Mouse (Mus musculus): Measurements from ENCODE around the gene Sema3f.

Sema3f gene

GRCm38 (mm10) chr9:107709697-107710483 lies at the start of gene Sema3f:
Sema3f (minus strand) TSS chr9:107710475.
- peak; percentile 57 for DNase-seq (ENCODE audit: low spot score)

DNA sequence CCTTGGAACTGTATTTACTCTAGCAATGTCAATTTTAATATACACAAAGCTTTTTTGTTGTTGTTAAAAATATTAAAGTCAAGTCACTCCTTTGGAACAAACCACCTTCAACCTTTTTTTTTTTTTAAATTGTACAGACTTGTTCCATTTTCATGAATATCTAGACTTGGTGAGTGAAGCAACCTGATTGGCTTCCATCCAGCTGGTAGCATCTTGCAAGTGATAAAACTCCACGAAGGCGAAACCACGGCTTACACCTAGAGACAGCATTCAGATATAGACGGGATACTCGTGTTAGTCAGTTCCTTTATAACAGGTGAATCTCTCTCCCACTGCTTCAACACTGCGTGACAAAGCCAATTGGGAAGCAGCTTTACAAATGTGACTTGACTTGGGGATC lies 49.3 kb upstream of the Sema3f start:
- DNase-seq (ENCODE audit: low spot score) = no peak

- no peak for DNase-seq (ENCODE audit: low spot score)
Observed at GRCm38 (mm10) chr9:107750378-107750777, 40.1 kb upstream of the Sema3f start.

- no peak for DNase-seq (ENCODE audit: low spot score)
Observed at GRCm38 (mm10) chr9:107748063-107748462, 37.8 kb upstream of the Sema3f start.

- DNase-seq (ENCODE audit: low spot score) = no peak
Observed at GRCm38 (mm10) chr9:107747310-107747709, 37.0 kb upstream of the Sema3f start.

GRCm38 (mm10) chr9:107746679-107747078 lies 36.4 kb upstream of the Sema3f start:
- DNase-seq (ENCODE audit: low spot score) = no peak

DNA sequence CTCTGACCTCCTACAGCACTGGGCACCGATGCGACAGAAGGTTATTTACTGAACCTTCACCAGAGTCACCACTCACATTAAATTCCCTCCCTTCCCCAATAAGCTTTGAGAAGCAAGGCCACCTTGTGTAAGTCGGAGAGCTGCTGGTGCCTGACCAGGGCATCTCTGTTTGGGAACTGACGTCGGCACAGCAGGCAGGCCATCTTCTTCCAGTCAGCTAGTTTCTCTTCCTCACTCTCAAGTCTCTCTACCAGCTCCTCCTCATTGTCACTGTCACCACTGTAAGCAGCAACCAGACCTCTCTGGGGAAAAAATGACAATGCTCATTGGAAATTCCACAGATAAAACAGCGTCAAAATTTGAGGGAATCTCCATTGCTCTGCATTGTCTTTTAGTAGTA lies 33.8 kb upstream of the Sema3f start:
- DNase-seq (ENCODE audit: low spot score) = no peak

DNA sequence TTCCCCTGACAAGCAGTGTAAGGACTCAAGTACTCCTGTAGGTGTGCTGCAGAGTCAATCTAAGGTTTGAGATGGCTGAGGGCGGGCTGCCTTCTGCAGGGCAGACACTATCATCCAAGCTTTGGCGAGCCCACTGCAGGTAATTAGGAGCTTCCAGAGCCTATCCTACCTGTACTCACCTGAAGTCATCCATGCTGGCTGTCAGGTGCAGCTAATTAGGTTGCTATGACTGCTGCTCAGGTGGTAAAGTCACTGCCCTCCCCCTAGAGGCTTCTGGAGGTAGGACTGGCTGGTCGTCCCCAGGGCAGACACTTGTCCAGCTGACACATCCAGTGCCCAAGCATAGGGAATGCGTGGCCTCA lies 28.5 kb upstream of the Sema3f start:
- peak; percentile 30 for DNase-seq (ENCODE audit: low spot score)

- peak; percentile 76 for DNase-seq (ENCODE audit: low spot score)
Observed at GRCm38 (mm10) chr9:107738020-107738840, 28.0 kb upstream of the Sema3f start.

DNA sequence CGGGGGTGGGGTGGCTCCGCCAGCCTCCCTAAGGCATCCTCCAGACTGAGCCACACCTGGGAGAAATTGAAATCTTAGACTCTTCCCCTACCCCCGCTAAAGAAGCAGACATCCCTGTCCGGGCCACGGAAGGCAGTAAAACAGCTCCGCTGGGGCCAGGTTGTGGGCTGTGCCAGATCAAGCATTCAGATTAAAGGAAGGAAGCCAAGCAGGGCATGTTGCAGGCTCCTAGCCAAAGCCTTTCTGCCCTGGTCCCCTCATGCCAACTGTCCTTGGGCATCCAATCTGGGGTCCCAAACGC lies 25.9 kb upstream of the Sema3f start:
- DNase-seq (ENCODE audit: low spot score) = peak; percentile 49

GRCm38 (mm10) chr9:107735356-107736184 lies 25.3 kb upstream of the Sema3f start:
- DNase-seq (ENCODE audit: low spot score) = no peak

GRCm38 (mm10) chr9:107734567-107734971 lies 24.3 kb upstream of the Sema3f start:
- no peak for DNase-seq (ENCODE audit: low spot score)

DNA sequence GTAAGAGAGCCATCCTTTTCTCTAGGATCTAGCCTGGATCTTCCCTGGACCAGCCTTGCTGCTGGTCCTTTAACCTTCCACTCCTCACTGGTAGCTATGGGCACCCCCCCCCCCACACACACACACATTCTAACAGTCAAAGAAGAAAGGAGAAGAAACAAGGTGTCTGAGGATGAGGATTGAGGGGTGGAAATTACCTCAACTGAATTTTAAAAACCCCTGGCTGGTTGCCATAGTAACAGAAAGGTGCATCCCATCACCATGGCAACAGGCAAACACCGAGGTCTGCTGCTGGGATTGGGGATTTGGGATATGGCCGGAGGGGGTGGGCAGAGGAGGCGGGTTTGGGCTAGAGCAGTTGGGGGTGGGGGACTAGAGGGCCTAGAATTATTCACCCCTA lies 19.4 kb upstream of the Sema3f start:
- no peak for DNase-seq (ENCODE audit: low spot score)

- DNase-seq (ENCODE audit: low spot score) = no peak
Observed at GRCm38 (mm10) chr9:107728919-107729670, 18.8 kb upstream of the Sema3f start.

DNA sequence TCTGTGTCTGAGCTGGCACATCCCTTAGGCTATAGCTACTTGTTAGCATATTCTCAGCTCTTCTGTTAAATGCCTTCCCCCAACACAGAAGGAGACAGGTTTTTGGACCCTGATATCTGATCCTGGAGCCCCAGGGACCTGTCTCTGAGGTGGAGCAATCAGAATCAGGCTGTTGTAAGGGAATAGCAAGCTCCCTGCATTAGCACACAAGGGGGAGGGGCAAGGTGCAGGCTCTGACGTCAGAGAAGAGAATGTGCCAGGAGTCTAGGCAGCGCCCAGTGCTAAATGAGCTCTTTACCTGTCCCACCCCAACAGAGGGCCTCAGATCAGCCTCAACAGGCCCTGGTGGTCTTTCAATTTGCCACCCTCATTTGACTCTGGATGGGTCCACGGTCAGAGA lies 16.8 kb upstream of the Sema3f start:
- DNase-seq (ENCODE audit: low spot score) = no peak

- no peak for DNase-seq (ENCODE audit: low spot score)
Observed at GRCm38 (mm10) chr9:107724796-107725195, 14.5 kb upstream of the Sema3f start.

DNA sequence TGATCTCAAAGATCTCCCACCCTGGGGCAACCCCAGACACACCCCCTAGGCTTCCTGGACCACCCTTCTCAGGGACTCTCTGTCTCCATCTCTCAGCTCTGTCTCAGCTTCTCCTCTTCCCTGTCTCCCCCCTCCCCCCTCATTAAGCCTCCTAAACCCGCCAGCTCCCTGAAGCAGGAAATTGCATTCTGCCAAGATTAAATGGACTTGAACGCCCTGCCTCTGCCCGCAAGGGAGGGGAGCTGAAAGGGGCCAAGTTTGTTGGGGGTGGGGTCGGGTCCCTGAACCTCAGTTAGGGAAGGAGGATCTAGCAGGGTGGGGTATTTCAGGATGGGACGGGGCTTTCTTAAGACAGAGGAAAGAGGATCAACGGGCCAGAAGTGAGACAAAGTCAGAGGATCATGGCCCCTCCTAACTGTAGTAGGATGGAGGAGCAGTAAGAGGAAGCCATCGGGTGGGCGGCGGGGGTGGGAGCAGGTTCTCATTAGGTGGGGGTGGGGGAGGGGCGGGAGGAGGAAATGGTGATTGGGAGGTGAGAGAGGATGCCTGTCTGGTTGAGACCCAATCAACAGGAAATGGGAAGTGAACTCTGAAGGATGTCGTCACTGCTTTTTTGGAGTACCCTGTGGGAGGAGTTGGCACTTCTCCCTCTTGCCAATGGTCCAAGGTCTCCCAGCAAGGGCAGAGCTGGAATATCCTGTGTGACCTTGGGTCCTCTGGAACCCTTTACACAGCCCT lies 13.7 kb upstream of the Sema3f start:
- DNase-seq (ENCODE audit: low spot score) = peak; percentile 29

GRCm38 (mm10) chr9:107723292-107723691 lies 13.0 kb upstream of the Sema3f start:
- no peak for DNase-seq (ENCODE audit: low spot score)

DNA sequence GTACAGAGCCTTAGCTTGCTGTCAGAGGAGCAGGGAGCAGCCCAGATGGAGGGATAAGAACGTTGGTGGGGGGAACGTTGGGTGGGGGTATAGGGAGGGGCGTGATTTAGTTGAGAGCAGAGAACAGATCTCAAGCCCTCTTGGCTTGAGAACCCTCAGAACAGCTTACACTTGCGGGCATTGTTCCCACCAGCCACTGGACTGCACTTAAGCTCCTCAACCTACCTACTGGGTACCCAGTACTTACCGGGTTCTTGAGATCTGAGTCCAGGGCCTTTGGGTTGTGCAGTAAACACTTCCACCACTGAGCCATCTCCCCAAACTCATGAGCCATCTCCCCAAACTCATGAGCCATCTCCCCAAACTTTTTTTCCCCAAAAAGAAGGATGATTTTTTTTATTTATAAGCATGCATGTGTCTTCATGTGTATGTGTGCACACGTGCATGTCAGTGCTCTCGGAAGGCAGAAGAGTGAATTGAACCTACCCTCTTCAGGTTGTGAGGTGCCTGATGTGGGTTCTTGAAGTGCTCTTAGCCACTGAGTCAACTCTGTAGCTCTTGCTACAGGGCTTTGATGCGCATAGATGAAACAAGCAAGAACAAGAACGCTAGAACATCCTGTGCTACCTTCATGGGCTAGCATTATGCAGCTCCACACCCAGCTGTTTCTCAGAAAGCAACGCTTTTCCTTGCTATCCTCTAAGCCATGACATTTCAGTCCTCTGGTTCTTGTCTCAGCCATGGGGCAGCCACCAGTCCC lies 8.7 kb upstream of the Sema3f start:
- peak; percentile 25 for DNase-seq (ENCODE audit: low spot score)

GRCm38 (mm10) chr9:107716951-107717350 lies 6.7 kb upstream of the Sema3f start:
- DNase-seq (ENCODE audit: low spot score) = no peak
